Mouse (Mus musculus): ENCODE measurements around the gene Arf6. TPM values are rescaled to one million over a fixed set of nuclear protein-coding genes. Genes with fewer than 3 reads are reported as not detected.

Arf6 gene
- 18.0 and 34.2 TPM in 2 replicates for polyA plus RNA-seq (2015; fragmentation: Nextera tagmentation; extraction: Ambion mirVana)

DNA sequence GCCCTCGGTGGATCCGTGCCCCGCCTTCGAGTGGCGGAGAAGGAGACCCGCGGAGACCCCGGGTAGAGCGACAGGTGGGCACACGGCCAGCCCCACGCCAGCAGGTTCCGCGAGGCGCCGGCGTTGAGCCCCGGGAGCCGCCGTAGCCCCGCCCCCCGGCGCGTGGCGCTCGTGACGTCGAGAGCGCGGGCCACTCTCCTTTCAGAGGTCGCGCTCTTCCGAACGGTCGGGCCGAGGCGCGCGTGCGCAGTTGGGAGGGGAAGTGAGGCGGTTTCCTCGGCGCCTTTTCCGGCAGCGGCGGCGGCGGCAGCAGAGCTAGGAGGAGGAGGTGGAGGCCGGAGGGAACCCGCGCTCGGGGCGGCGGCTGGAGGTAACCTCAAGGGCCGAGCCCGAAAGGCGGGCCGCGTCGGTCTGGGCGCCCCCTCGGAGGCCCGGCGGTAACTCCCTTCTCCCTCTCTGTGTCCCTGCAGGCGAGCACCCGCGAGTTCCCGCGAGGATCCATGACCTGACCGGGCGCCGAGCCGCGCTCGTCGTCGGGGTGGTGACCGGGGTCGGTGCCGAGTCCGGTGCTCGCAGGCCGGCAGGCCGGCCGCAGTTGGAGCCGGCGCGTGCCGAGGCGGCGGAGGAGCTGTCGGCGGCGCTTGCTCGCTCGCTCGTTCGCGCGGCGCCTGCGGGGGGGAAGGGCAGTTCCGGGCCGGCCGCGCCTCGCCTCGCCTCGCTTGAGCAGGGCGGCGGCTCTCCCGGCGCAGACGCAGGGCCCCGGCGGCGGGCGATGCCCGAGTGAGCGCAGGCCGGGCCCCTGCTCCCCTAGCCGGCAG, at the start of gene Arf6, which contains the start of gene Gm9887:
Gene Arf6, plus strand, starts transcription at position 297 of the 818 bp plus-strand sequence.
Gene Gm9887, minus strand, starts transcription at position 605 of the 818 bp plus-strand sequence.
- peak; percentile 91 for ATAC-seq
- H3K4me1 ChIP-seq (ENCODE audit: control insufficient read depth, insufficient read depth, low read length) = peaks cover 11% of the 10 kb centered on the region
- no peaks in the 10 kb centered on the region for H3K9me3 ChIP-seq (ENCODE audit: control insufficient read depth, low read length)
- H3K4me2 ChIP-seq (ENCODE audit: low read depth, low read length) = peak within 1 kb of the TSS; percentile 63
- H3K27me3 ChIP-seq (replicated peaks; ENCODE audit: control insufficient read depth, insufficient read depth, low read length) = no peaks in the 10 kb centered on the region
- no peaks in the 10 kb centered on the region for H3K36me3 ChIP-seq (ENCODE audit: control insufficient read depth, insufficient read depth, low read length)
- WGBS = under 1% methylated on average over 117 of the region's 121 CpGs
- H3K4me3 ChIP-seq (ENCODE audit: low read length) = peak within 1 kb of the TSS; percentile 99
- peak within 1 kb of the TSS; percentile 98 for H3K27ac ChIP-seq (ENCODE audit: low read length)
- H3K9ac ChIP-seq (ENCODE audit: low read depth, low read length) = peak within 1 kb of the TSS; percentile 100

DNA sequence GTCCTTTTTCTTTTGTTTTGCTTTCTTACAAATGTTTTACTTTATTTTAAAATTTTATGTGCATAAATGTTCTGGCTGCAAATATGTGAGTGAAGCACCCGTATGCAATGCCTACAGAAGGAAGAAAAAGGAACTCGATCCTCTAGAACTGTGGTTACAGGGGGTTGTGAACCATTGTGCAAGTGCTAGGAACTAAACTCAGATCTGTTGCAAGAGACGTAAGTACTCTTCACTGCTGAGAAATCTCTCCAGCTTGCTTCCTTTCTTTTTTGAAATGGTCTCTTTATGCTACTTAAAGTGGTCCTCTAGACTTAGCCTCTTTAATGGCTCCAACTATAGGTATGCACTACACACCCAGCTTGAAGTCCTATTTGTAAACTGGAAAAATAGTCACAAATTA, 40.8 kb upstream of the Arf6 start:
- no peak overlapping the region for H3K27ac ChIP-seq (ENCODE audit: low read length)
- no peak overlapping the region for H3K4me3 ChIP-seq (ENCODE audit: low read length)
- H3K36me3 ChIP-seq (ENCODE audit: control insufficient read depth, insufficient read depth, low read length) = peaks cover 5% of the 10 kb centered on the region; the same call in 1 of the 2 replicates
- ATAC-seq = no peak
- no peak overlapping the region for H3K9ac ChIP-seq (ENCODE audit: low read depth, low read length)
- H3K4me2 ChIP-seq (ENCODE audit: low read depth, low read length) = no peak overlapping the region
- H3K27me3 ChIP-seq (replicated peaks; ENCODE audit: control insufficient read depth, insufficient read depth, low read length) = no peaks in the 10 kb centered on the region
- WGBS = 90% methylated on average over 3 of the region's 3 CpGs
- H3K9me3 ChIP-seq (ENCODE audit: control insufficient read depth, low read length) = no peaks in the 10 kb centered on the region
- no peaks in the 10 kb centered on the region for H3K4me1 ChIP-seq (ENCODE audit: control insufficient read depth, insufficient read depth, low read length)

DNA sequence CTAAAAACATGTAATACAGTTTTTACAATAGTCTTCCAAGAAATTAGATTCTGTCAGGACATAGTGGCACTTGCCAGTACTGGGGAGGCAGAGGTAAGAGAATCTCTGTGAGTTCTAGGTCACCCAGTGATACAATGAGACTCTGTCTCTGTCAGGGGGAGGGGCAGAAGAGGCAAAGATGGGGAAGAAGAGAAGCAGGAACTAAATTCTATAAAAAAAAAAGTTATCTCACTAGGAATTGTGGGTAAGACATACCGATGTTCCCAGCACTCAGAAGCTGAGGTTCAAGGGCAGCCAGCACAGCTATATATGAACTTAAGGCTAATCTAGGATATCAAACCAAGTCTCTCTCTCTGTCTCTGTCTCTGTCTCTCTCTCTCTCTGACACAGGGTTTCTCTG, 39.8 kb upstream of the Arf6 start:
- ATAC-seq = no peak
- H3K36me3 ChIP-seq (ENCODE audit: control insufficient read depth, insufficient read depth, low read length) = peaks cover 5% of the 10 kb centered on the region; the same call in 1 of the 2 replicates
- H3K4me1 ChIP-seq (ENCODE audit: control insufficient read depth, insufficient read depth, low read length) = no peaks in the 10 kb centered on the region
- no peak overlapping the region for H3K27ac ChIP-seq (ENCODE audit: low read length)
- WGBS = 75% methylated on average over 1 of the region's 1 CpGs
- no peaks in the 10 kb centered on the region for H3K27me3 ChIP-seq (replicated peaks; ENCODE audit: control insufficient read depth, insufficient read depth, low read length)
- no peaks in the 10 kb centered on the region for H3K9me3 ChIP-seq (ENCODE audit: control insufficient read depth, low read length)
- no peak overlapping the region for H3K4me2 ChIP-seq (ENCODE audit: low read depth, low read length)
- no peak overlapping the region for H3K9ac ChIP-seq (ENCODE audit: low read depth, low read length)
- no peak overlapping the region for H3K4me3 ChIP-seq (ENCODE audit: low read length)

GRCm38 (mm10) chr12:69333547-69333946, 38.4 kb upstream of the Arf6 start:
- Histone ChIP-seq H3K4me1 (ENCODE audit: control insufficient read depth, insufficient read depth, low read length) (no peaks in the 10 kb centered on the region), H3K9ac (ENCODE audit: low read depth, low read length) (no peak overlapping the region), H3K4me3 (ENCODE audit: low read length) (no peak overlapping the region), H3K36me3 (ENCODE audit: control insufficient read depth, insufficient read depth, low read length) (peaks cover 5% of the 10 kb centered on the region; the same call in 1 of the 2 replicates), H3K9me3 (ENCODE audit: control insufficient read depth, low read length) (no peaks in the 10 kb centered on the region), H3K27ac (ENCODE audit: low read length) (no peak overlapping the region), H3K27me3 (replicated peaks; ENCODE audit: control insufficient read depth, insufficient read depth, low read length) (no peaks in the 10 kb centered on the region), H3K4me2 (ENCODE audit: low read depth, low read length) (no peak overlapping the region)
- ATAC-seq = no peak
- WGBS = 87% methylated on average over 2 of the region's 2 CpGs

- Histone ChIP-seq H3K27ac (ENCODE audit: low read length) (no peak overlapping the region), H3K36me3 (ENCODE audit: control insufficient read depth, insufficient read depth, low read length) (0 out of 2 replicates have a peak, but pooled peaks cover 6% of the 10 kb centered on the region), H3K27me3 (replicated peaks; ENCODE audit: control insufficient read depth, insufficient read depth, low read length) (no peaks in the 10 kb centered on the region), H3K9ac (ENCODE audit: low read depth, low read length) (no peak overlapping the region), H3K4me3 (ENCODE audit: low read length) (no peak overlapping the region), H3K9me3 (ENCODE audit: control insufficient read depth, low read length) (no peaks in the 10 kb centered on the region), H3K4me1 (ENCODE audit: control insufficient read depth, insufficient read depth, low read length) (no peaks in the 10 kb centered on the region), H3K4me2 (ENCODE audit: low read depth, low read length) (no peak overlapping the region)
- ATAC-seq = no peak
- 83% methylated on average over 2 of the region's 2 CpGs for WGBS
Observed at GRCm38 (mm10) chr12:69349928-69350327, 22.0 kb upstream of the Arf6 start.

- Histone ChIP-seq H3K27ac (ENCODE audit: low read length) (no peak overlapping the region), H3K4me1 (ENCODE audit: control insufficient read depth, insufficient read depth, low read length) (no peaks in the 10 kb centered on the region), H3K4me3 (ENCODE audit: low read length) (no peak overlapping the region), H3K27me3 (replicated peaks; ENCODE audit: control insufficient read depth, insufficient read depth, low read length) (no peaks in the 10 kb centered on the region), H3K9ac (ENCODE audit: low read depth, low read length) (no peak overlapping the region), H3K9me3 (ENCODE audit: control insufficient read depth, low read length) (no peaks in the 10 kb centered on the region), H3K4me2 (ENCODE audit: low read depth, low read length) (no peak overlapping the region), H3K36me3 (ENCODE audit: control insufficient read depth, insufficient read depth, low read length) (0 out of 2 replicates have a peak, but pooled peaks cover 6% of the 10 kb centered on the region)
- WGBS = 76% methylated on average over 1 of the region's 1 CpGs
- no peak for ATAC-seq
Observed at GRCm38 (mm10) chr12:69351685-69352084, 20.3 kb upstream of the Arf6 start.

DNA sequence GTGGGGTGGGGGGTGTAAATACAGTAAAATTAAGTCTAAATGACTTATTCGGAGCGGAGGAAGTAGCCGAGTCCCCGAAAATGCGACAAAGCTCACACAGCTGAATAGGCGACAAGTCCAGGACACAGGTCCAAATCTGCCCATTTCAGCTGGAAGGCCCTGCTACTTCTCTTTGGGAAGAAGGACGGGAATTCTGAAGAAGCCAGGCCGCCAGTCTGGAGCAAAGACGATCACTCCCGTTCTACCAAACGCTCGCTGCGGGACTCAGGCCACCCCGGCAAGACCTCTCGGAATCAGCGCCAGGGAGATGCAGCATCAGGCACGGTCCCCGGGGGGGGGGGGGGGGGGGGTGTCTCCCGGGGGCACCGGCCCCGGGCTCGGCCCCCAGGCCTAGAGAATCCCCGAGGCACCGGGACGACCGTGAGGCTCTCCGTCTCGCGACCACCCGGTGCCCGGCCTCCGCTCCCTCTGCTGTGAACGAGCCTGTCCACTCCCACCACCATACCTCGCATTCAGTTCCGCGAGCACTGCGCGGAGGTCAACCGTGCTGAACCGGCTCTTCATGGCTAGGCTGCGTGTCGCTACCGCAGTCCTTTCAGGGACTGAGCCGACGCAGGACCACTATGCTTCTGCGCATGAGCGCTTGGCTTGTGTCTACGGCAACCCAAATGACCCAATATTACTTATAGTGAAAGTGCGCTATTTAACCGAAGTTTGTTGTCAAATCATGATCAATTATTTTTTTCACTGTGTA, 15.2 kb upstream of the Arf6 start, which contains the start of gene Nemf:
Gene Nemf, minus strand, starts transcription at position 620 of the 754 bp plus-strand sequence.
- 0 out of 2 replicates have a peak, but pooled peaks cover 3% of the 10 kb centered on the region for H3K36me3 ChIP-seq (ENCODE audit: control insufficient read depth, insufficient read depth, low read length)
- peak within 1 kb of the TSS; percentile 66 for H3K27ac ChIP-seq (ENCODE audit: low read length)
- peak within 1 kb of the TSS; percentile 67 for H3K4me2 ChIP-seq (ENCODE audit: low read depth, low read length)
- no peaks in the 10 kb centered on the region for H3K27me3 ChIP-seq (replicated peaks; ENCODE audit: control insufficient read depth, insufficient read depth, low read length)
- ATAC-seq = peak; percentile 57
- no peaks in the 10 kb centered on the region for H3K4me1 ChIP-seq (ENCODE audit: control insufficient read depth, insufficient read depth, low read length)
- H3K4me3 ChIP-seq (ENCODE audit: low read length) = peak within 1 kb of the TSS; percentile 94
- H3K9me3 ChIP-seq (ENCODE audit: control insufficient read depth, low read length) = no peaks in the 10 kb centered on the region
- under 1% methylated on average over 46 of the region's 50 CpGs for WGBS
- H3K9ac ChIP-seq (ENCODE audit: low read depth, low read length) = peak within 1 kb of the TSS; percentile 94

DNA sequence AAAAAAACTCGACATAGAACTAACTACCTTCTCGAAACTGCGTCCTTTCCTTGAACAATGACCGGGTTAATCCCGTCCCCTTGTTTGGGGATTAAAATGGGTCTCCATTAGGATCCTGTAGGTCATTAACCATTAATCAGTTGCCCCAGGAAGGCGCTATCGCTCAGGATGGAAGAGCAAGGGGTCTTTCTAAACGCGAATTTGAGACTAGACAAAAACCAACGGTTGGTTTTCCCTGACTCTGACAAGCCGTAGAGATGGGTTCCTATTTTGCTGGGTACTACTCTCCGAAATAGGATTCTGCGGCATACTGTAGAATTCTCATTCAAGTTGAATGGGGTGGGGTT, 14.7 kb upstream of the Arf6 start:
- H3K9ac ChIP-seq (ENCODE audit: low read depth, low read length) = peak overlapping the region; percentile 94
- 7% methylated on average over 13 of the region's 13 CpGs for WGBS
- H3K4me1 ChIP-seq (ENCODE audit: control insufficient read depth, insufficient read depth, low read length) = no peaks in the 10 kb centered on the region
- no peaks in the 10 kb centered on the region for H3K27me3 ChIP-seq (replicated peaks; ENCODE audit: control insufficient read depth, insufficient read depth, low read length)
- no peak overlapping the region; the same call in 1 of the 2 replicates for H3K27ac ChIP-seq (ENCODE audit: low read length)
- H3K4me2 ChIP-seq (ENCODE audit: low read depth, low read length) = peak overlapping the region; percentile 64
- H3K9me3 ChIP-seq (ENCODE audit: control insufficient read depth, low read length) = no peaks in the 10 kb centered on the region
- ATAC-seq = no peak
- peak overlapping the region; percentile 94 for H3K4me3 ChIP-seq (ENCODE audit: low read length)
- H3K36me3 ChIP-seq (ENCODE audit: control insufficient read depth, insufficient read depth, low read length) = 0 out of 2 replicates have a peak, but pooled peaks cover 3% of the 10 kb centered on the region

DNA sequence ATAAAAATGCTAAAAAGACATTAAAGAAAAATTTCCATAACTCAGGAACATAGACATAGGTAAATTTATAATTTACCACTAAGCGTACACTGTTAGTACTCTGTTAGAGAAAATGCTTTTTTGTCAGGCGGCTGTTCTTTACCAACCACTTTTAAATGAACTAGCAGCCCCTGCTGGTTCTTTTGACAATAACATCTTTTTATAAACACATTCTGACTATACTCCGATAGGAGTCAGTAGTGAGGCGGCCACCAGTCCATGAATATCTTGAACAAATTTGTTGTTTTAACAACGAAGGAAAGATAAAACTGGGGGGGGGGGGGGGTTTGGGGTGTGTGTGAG, 11.3 kb upstream of the Arf6 start:
- H3K4me2 ChIP-seq (ENCODE audit: low read depth, low read length) = no peak overlapping the region
- 14% methylated on average over 5 of the region's 5 CpGs for WGBS

More for the DNA sequence above, 11.3 kb upstream of the Arf6 start:
- H3K27me3 ChIP-seq (replicated peaks; ENCODE audit: control insufficient read depth, insufficient read depth, low read length) = no peaks in the 10 kb centered on the region
- no peak for ATAC-seq
- H3K4me1 ChIP-seq (ENCODE audit: control insufficient read depth, insufficient read depth, low read length) = peaks cover 10% of the 10 kb centered on the region
- no peak overlapping the region for H3K4me3 ChIP-seq (ENCODE audit: low read length)
- H3K9me3 ChIP-seq (ENCODE audit: control insufficient read depth, low read length) = no peaks in the 10 kb centered on the region
- H3K9ac ChIP-seq (ENCODE audit: low read depth, low read length) = no peak overlapping the region
- H3K27ac ChIP-seq (ENCODE audit: low read length) = no peak overlapping the region
- no peaks in the 10 kb centered on the region for H3K36me3 ChIP-seq (ENCODE audit: control insufficient read depth, insufficient read depth, low read length)

Measured in intestine, embryonic 16.5 days (tissue).